12 mouse cellular contexts compared by ENCODE assay signal in the genomic region with DNA sequence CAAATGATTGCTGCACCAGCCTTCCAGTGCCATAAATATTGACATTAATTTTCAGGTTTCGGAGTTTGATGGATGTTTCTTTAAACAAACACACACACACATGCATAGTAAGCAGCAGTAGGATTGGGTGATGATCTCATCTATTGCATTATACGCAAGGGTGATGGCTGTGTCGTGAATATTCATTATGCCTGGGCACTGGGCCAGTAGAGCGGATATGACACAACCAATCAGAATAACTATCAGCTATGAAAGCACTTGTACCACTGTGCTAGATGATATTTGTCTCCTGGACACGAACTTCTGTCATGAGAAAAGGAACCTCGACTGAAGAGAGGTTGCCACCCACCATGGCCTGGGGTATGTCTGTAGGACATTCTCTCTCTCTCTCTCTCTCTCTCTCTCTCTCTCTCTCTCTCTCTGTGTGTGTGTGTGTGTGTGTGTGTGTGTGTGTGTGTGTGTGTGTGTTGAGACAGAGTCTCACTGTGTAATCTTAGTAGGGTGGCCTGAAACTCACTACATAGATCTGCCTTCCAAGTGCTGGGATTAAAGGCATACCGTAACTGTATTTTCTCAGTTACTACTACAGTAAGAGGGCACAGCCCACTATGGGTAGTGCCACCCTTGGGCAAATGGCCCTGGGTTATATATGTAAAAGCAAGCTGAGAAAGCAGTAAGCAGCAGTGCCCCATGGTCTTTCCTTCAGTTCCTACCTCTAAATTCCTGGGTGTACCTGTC.
DNase-seq lines count a peak whose midpoint lies in the region; ATAC-seq and TF ChIP-seq lines count a peak whose summit lies in the region.
"Had no signal": no experiment of that assay in that cellular context is flagged by ENCODE, and none has a peak within 500 bp of the region (broad histone marks: within the 10 kb centered on the region; RNA-seq: fewer than 3 reads in every experiment).

No protein-coding gene starts in this region.

- H3K9me3 ChIP-seq in hindbrain, embryonic 11.5 days (ENCODE audit: control insufficient read depth, low read length), result no peaks in the 10 kb centered on the region
- H3K9me3 ChIP-seq in hindbrain, embryonic 10.5 days, result no peaks in the 10 kb centered on the region
- no peaks in the 10 kb centered on the region for H3K9me3 ChIP-seq in lung, postnatal 0 days (ENCODE audit: low read length)
- H3K9me3 ChIP-seq in kidney, embryonic 16.5 days (ENCODE audit: low read length), result no peaks in the 10 kb centered on the region
- H3K9me3 ChIP-seq: embryonic facial prominence, embryonic 12.5 days; limb, embryonic 13.5 days had no signal

- no peak for TF ChIP-seq EP300 in lung, postnatal 0 days (IDR thresholded peaks at IDR 0.05)

- H3K4me3 ChIP-seq in hindbrain, embryonic 11.5 days (ENCODE audit: low read depth, low read length), result no peak overlapping the region
- H3K4me3 ChIP-seq in hindbrain, embryonic 10.5 days, result no peak overlapping the region
- H3K4me3 ChIP-seq in lung, postnatal 0 days (ENCODE audit: low read depth, low read length), result no peak overlapping the region
- no peak overlapping the region for H3K4me3 ChIP-seq in kidney, embryonic 16.5 days (ENCODE audit: low read length)
- H3K4me3 ChIP-seq: embryonic facial prominence, embryonic 12.5 days; limb, embryonic 13.5 days had no signal

- no peaks in the 10 kb centered on the region for H3K36me3 ChIP-seq in hindbrain, embryonic 11.5 days (ENCODE audit: control insufficient read depth, insufficient read depth, low read length)
- H3K36me3 ChIP-seq in hindbrain, embryonic 10.5 days, result no peaks in the 10 kb centered on the region
- no peaks in the 10 kb centered on the region for H3K36me3 ChIP-seq in lung, postnatal 0 days (ENCODE audit: insufficient read depth, low read length)
- no peaks in the 10 kb centered on the region for H3K36me3 ChIP-seq in kidney, embryonic 16.5 days (ENCODE audit: insufficient read depth, low read length)
- H3K36me3 ChIP-seq: embryonic facial prominence, embryonic 12.5 days; limb, embryonic 13.5 days had no signal

- H3K27me3 ChIP-seq in hindbrain, embryonic 11.5 days (ENCODE audit: control insufficient read depth, insufficient read depth, low read length), result no peaks in the 10 kb centered on the region; the same call in 1 of the 2 replicates
- no peaks in the 10 kb centered on the region for H3K27me3 ChIP-seq in hindbrain, embryonic 10.5 days (ENCODE audit: insufficient read depth, poor library complexity, severe bottlenecking)
- no peaks in the 10 kb centered on the region for H3K27me3 ChIP-seq in lung, postnatal 0 days (replicated peaks; ENCODE audit: insufficient read depth, low read length)
- no peaks in the 10 kb centered on the region for H3K27me3 ChIP-seq in kidney, embryonic 16.5 days (ENCODE audit: insufficient read depth, low read length)
- H3K27me3 ChIP-seq: embryonic facial prominence, embryonic 12.5 days; limb, embryonic 13.5 days had no signal

- WGBS in hindbrain, embryonic 11.5 days, result 85% methylated on average over 7 of the region's 7 CpGs
- 87% methylated on average over 7 of the region's 7 CpGs for WGBS in hindbrain, embryonic 10.5 days
- WGBS in lung, postnatal 0 days, result 43% methylated on average over 7 of the region's 7 CpGs
- WGBS in kidney, embryonic 16.5 days, result 75% methylated on average over 7 of the region's 7 CpGs

- no peaks in the 10 kb centered on the region for H3K4me1 ChIP-seq in hindbrain, embryonic 11.5 days (replicated peaks; ENCODE audit: control insufficient read depth, insufficient read depth, low read length)
- no peaks in the 10 kb centered on the region for H3K4me1 ChIP-seq in hindbrain, embryonic 10.5 days (replicated peaks)
- H3K4me1 ChIP-seq in lung, postnatal 0 days (ENCODE audit: insufficient read depth, low read depth, low read length), result no peaks in the 10 kb centered on the region
- no peaks in the 10 kb centered on the region for H3K4me1 ChIP-seq in kidney, embryonic 16.5 days (ENCODE audit: insufficient read depth, low read length)
- H3K4me1 ChIP-seq: embryonic facial prominence, embryonic 12.5 days; limb, embryonic 13.5 days had no signal

- no peak overlapping the region for H3K9ac ChIP-seq in hindbrain, embryonic 11.5 days (ENCODE audit: low read depth, low read length)
- H3K9ac ChIP-seq in lung, postnatal 0 days (replicated peaks; ENCODE audit: low read depth), result no peak overlapping the region
- H3K9ac ChIP-seq in kidney, embryonic 16.5 days (replicated peaks; ENCODE audit: low read length), result no peak overlapping the region
- H3K9ac ChIP-seq: embryonic facial prominence, embryonic 12.5 days; limb, embryonic 13.5 days had no signal

- peak; percentile 59; the same call in 1 of the 2 replicates for ATAC-seq in hindbrain, embryonic 11.5 days (ENCODE audit: low FRiP score)
- ATAC-seq in lung, postnatal 0 days, result peak; percentile 86
- ATAC-seq in kidney, embryonic 16.5 days (ENCODE audit: low FRiP score, low TSS enrichment), result no peak
- ATAC-seq: intestine, postnatal 0 days had no signal

- no peak overlapping the region for H3K4me2 ChIP-seq in hindbrain, embryonic 11.5 days (replicated peaks; ENCODE audit: low read depth, low read length)
- H3K4me2 ChIP-seq in lung, postnatal 0 days (replicated peaks; ENCODE audit: low read depth, low read length), result no peak overlapping the region
- no peak overlapping the region for H3K4me2 ChIP-seq in kidney, embryonic 16.5 days (replicated peaks; ENCODE audit: low read depth, low read length)
- H3K4me2 ChIP-seq: embryonic facial prominence, embryonic 12.5 days; limb, embryonic 13.5 days had no signal

- H3K27ac ChIP-seq in hindbrain, embryonic 11.5 days (ENCODE audit: low read depth, low read length), result no peak overlapping the region
- no peak overlapping the region for H3K27ac ChIP-seq in hindbrain, embryonic 10.5 days
- H3K27ac ChIP-seq in lung, postnatal 0 days (ENCODE audit: low read length), result no peak overlapping the region
- no peak overlapping the region for H3K27ac ChIP-seq in kidney, embryonic 16.5 days (ENCODE audit: low read length)
- H3K27ac ChIP-seq: embryonic facial prominence, embryonic 12.5 days; limb, embryonic 13.5 days had no signal

- DNase-seq in hindbrain, embryonic 11.5 days (ENCODE audit: low spot score), result no peak
- no peak for DNase-seq in hindbrain, embryonic 10.5 days (ENCODE audit: low spot score)
- peak; percentile 8 for DNase-seq in MN1 (ENCODE audit: low spot score)
- peak; percentile 63 for DNase-seq in brain, embryonic 18.5 days (ENCODE audit: low read depth, low spot score)
- peak; percentile 78 for DNase-seq in lung, postnatal 0 days (ENCODE audit: low spot score)
- no peak for DNase-seq in gastrocnemius, postnatal 25 days
- DNase-seq in T-cell, adult 2 months (ENCODE audit: low spot score), result no peak
- DNase-seq: thymus, adult 2 months had no signal

- TF ChIP-seq CTCF in lung, postnatal 0 days (IDR thresholded peaks at IDR 0.05), result no peak

Comparison
In these comparisons a context has a peak if more than half of its experiments do, and no peak if none do; other contexts are left out.
1. DNase-seq: peak in MN1 (single experiment), brain, embryonic 18.5 days (single experiment) and lung, postnatal 0 days (single experiment); none in hindbrain, embryonic 11.5 days (single experiment), hindbrain, embryonic 10.5 days (single experiment), gastrocnemius, postnatal 25 days (single experiment) and T-cell, adult 2 months (single experiment).